Mouse (Mus musculus) CH12F3 (cell line): Measurements from ENCODE around the gene Pitpnm3.

Experiments
- in situ Hi-C: fragments of 300-500 bp; cut with MboI; formaldehyde crosslinking; loops from 2 replicates; pipeline ENCODE4 v1.14.3; 2020; ENCODE audit warnings: low sequenced_read_pairs

Pitpnm3 gene

DNA sequence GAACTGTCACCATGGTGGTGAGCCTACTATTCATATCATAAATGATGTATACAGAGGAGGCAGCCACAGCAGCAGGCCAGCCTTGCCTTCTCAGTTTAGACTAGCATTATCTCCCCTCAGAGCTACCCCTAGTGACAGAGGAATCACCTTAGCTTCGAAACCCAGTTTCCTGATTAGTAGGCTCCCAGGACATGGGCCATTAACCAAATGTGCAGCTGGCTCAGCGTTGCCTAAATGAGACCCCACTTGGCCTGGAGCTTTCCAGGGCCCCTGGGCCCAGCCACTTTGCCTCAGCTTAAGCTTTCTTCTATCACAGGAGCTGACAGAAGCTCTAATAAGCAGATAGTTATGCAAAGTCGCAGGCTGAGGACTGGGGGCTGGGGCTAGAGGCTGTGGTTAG lies 39.6 kb downstream of the Pitpnm3 start:
- in situ Hi-C loops, result no loop called here

DNA sequence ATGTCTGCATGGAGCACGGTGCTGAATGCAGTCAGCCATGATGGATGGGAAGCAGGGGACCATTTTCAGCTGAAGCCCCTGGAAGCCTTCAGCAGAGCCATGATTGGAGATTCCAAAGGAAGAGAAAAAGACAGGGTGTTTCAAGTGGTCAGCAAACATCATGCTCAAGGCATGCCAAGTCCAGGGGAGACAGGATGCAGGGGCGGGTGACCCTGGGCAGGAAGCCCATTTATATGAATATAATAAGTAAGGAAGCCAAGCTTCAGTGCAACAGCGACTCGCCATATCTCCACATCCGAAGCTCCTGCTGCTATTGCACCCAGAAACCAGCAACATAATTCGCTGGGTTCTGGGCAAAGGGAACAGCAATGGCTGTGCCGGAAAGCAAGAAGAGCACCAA lies 41.1 kb downstream of the Pitpnm3 start:
- in situ Hi-C loops, result no loop called here

DNA sequence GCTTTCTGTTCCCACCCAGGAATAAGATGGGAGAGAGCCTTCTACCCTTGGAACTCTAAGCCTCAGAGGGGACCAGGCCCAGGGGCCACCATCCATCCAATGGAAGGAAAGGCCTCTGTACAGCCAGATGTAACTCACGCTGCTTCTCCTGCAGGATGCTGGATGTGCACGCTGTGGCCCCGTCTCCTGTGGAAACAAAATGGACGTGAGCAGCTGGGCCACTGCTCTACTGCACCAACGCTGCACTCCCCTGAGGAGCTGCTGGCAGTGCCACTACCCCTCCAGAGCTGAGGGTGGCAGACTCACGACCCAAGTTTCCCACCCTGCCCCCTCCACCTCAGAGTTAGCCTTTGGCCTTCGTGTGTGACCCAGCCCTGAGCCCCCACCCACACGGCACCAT lies 43.2 kb downstream of the Pitpnm3 start:
- in situ Hi-C loops, result no loop called here

DNA sequence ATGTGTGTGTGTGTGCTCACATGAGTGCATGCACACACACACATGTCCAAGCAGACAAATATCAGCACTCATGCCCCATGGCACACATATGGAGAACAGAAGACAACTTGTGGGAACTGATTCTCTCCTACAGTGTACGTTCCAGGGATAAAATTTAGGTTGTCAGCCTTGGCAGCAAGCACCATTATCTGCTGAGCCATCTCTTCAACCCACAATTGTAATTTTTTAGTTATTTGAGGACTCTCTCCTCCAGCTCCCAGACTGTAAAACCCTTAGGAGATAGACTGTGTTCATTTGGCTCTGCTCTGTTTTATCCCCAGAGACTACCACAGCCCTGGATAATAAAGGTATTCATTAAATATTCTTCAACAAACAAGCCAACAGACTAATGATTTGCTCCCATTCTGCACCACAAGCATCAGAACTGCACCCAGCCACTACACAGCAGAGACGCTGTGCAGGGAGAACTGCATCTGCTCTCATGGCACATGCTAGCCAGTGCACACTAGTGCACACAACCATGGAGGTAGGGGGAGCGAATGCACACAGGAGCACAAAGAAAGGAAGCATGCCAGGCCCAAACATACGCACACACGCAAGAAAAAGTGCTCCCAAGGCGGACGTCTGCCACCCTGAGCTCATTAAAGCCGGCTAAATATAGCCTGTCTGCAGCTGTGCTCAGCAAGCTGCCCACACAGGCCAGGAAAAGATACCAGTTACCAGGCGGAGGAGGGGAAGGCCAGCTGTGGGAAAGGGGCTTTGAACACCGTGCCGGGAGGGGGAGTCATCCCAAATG lies 49.1 kb downstream of the Pitpnm3 start:
- in situ Hi-C loops, result no loop called here

DNA sequence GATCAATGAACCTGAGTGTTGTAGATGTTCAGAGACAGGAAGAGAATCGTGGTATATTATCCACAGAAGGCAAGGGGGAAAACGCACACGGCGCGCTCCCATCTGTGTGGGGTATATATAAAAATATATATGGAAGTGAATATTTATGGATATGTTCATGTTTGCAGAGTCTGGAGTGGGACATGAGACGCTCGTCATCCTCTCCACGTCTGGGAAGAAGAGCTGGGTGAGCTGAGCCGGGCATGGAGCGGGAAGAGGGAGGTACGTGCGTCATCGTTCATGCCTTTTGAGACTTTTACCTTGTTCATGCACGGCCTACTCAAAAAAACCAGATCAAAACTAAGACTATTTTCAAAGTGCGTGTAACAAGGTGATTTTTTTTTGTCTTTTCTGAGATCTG lies 51.2 kb downstream of the Pitpnm3 start:
- in situ Hi-C loops, result no loop called here

DNA sequence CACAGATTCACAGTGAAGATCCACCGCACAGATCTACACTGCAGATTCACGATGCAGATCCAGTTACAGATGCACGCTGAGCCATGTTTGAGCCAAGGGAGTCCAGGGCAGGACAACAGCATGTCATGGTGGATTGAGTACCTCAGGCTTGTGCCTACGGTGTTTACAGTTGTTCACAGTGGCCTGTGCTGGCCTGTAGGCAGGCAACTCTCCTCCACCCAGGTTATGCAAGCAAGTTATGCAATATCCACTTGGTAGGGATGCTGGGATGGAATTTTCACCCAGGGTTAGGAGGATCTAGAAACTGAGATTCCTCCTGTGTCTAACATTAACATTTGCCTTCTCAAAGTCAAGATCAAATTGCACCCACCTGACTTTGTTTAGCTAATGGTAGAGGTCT lies 53.0 kb downstream of the Pitpnm3 start:
- in situ Hi-C loops, result no loop called here

DNA sequence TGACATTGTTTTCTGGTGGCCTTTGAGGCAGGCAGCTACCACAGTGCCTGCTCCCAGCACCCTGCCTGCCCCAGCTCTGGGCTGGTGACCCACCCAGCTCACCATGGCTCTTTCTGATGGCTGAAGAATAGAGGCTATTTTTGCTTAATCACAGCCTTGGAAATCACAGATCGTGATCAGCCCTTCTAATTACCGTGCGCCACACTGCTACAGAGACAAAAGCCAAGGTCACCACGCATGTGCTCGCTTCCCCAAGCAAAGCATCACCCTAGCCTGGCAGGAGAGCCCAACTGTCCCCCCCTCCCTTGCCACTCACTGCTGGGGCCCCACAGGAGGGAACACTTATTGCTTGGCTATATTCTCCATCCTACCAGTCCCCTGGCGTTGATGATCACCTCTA lies 55.1 kb downstream of the Pitpnm3 start:
- in situ Hi-C loops, result no loop called here

DNA sequence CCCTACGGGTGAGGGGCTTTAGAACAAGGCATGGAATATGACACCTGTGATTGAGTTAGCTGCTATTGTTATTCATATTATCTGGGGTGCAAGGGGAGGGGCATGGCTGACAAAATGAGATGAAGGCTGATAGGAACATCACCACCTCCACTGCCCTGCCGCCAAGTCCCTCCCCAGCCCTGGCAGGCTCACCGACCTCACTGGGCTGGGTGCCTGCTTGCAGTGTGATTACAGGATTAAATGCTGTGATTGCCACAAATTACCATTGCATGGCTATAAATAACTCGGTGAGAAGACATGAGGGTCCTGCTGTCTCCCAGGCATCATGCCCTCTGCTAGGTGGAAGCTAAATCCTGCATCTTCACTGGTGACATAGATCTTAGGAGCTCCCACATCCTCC lies 56.9 kb downstream of the Pitpnm3 start:
- in situ Hi-C loops, result no loop called here

DNA sequence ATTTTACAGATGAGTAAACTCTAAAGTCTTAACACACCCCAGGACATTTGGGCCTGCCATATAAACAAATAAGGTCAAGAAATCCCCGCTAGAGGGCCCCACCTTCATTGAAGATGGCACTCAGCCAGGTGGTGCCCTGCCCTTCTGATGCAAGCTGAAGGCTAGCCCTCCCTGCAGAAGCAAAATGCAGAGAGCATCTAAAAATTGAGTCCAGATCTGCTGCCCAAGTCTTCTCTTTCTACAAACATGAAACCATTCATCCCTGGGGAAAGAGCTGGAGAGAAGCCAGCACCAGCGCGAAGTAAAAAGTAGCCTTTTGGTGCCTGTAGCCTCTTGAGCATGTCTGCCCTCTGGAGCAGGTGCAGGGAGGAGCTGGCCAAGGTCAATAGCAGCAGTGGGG lies 57.5 kb downstream of the Pitpnm3 start:
- in situ Hi-C loops, result no loop called here

DNA sequence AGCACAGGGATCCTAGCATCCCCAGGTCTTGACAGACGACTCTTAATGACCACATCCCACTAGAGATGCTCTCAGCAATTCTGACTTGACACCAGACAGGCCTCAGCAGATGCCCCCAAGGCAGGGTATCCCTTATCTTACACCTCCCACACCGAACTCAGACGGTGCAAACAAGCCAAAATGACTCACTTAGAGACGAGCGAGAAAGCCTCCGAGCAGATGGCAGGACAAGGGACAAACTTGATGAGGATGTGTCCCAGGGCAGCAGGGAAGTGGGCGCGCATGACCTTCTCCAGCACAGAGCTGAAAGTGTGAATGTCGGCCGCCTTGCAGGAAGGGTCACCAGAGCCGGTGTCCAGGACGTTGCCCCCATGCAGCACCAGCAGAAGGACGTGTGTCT lies 61.3 kb downstream of the Pitpnm3 start:
- in situ Hi-C loops, result loop anchor here (25.0 kb wide), 1 partner anchor 463 kb away; no protein-coding TSS in a partner anchor

DNA sequence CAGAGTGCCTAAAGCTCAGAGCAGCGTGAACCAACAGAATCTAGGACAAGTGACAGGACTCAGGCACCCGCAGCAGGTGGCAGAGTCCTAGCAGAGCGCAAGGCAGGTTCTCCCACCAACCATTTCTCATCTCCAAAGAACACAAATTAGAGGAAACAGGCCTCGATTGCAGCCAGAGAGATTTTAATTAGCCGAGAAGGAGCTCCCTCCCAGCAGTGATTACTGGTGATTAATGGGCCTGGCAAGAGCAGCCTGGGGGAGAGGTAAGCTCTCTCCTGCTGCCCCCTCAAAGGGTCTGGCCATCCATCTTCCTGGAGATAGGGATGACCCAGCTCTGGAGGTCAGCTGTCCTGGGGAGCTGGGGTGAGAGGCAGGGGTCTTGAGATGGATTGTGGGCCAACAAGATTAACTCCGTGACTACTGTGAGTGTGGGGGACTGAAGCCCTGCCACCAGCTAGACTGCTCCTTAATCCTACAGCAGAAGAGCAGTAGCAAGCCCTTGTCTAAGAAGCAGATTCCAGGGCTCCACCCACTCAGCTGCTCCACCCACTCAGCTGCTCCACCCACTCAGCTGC lies 63.2 kb downstream of the Pitpnm3 start:
- in situ Hi-C loops, result loop anchor here (25.0 kb wide), 1 partner anchor 465 kb away; no protein-coding TSS in a partner anchor

DNA sequence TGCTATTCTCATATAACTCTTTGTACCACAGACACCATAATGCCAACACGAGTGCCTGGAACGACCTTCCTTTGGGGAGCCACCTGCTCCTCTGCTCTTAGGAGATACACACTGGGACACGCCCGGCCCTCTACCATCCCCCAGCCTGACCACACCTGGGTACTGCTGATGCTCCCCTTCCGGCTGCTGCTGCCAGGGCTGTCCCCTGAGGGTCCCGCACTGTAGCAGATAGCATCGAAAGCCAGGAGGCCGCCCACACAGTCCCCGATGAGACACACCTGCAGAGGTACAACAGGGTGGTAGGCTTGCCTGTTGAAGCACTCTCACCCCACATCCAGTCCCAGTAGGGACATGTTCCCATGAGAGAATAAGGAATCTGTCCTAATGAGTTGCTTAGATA lies 64.8 kb downstream of the Pitpnm3 start:
- in situ Hi-C loops, result loop anchor here (25.0 kb wide), 1 partner anchor 467 kb away; no protein-coding TSS in a partner anchor

DNA sequence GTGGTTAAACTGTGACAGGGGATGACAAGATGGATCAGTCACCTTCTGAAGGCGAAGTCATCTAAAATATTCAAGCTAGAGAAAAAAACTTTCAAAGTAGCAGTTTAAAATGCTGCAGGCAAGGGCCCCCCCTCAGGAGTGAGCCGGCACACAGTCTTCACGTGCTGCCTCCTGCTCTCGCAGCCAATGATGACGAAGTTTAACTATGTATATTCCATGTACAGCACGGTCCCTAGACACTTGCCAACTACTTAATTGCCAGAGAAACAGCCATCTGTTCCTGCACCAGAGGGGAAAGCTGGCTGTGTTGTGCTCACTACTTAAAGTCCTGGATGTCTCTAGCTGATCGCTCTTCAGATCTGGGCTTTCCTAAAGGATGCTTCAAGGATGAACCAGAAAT lies 67.6 kb downstream of the Pitpnm3 start:
- in situ Hi-C loops, result loop anchor here (25.0 kb wide), 1 partner anchor 469 kb away; no protein-coding TSS in a partner anchor

DNA sequence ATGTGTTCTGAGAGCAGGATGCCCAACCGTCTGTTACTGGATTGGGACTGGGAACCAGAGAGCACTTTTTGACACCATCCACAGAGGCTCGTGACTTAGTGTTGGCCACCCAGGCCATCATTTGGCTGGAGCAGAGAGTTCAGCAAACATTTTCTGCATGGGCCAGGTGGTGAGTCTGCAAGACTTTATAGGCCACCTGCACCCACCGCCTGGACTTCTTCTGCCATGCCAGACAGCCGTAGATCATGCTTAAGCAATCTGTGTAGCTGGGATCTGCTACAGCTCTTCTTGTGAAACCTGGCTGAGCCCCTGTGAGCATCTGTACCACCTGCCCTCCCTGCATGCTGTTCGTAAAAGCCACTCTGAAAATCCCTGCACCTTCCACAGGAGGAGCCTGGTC lies 68.3 kb downstream of the Pitpnm3 start:
- in situ Hi-C loops, result loop anchor here (25.0 kb wide), 1 partner anchor 470 kb away; no protein-coding TSS in a partner anchor

DNA sequence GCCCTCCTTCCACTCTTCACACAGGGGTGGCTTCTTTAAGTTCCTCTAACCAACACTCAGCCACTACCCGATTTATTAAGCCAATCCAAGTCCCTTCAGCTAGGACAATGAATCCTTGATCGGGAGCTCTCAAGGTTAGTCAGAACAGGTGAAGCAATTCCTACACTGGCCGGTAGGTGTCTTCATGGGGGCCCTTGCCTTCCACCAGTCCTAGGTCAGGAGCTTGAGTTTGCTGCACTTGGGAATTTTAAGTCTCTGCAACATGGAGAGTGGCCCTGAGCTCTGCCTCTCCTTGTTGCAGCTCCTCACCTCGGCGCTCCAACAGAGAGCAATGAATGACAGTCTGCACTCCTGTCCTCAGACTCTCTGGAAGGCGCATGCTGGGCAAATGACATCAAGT lies 69.2 kb downstream of the Pitpnm3 start:
- in situ Hi-C loops, result loop anchor here (25.0 kb wide), 1 partner anchor 471 kb away; no protein-coding TSS in a partner anchor

DNA sequence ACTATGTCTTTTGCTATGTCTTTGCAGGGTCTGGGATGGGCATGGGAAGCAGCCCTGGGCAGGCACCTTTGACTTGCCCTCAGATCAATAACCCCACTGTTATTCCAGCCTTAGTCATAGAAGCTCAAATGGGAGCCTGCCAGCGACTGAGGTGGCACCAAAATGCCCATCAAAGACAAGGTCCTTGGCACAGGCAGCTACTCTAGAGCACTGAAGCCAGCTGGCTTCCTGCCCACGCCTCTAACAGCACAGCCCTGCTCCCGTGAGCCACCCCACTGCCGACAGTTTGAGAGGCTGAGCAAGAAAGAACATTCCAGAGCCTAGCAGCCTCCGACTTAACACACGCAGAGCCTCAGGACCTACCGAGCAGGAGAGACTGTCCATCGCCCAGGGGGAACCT lies 70.5 kb downstream of the Pitpnm3 start:
- in situ Hi-C loops, result loop anchor here (25.0 kb wide), 1 partner anchor 472 kb away; no protein-coding TSS in a partner anchor

DNA sequence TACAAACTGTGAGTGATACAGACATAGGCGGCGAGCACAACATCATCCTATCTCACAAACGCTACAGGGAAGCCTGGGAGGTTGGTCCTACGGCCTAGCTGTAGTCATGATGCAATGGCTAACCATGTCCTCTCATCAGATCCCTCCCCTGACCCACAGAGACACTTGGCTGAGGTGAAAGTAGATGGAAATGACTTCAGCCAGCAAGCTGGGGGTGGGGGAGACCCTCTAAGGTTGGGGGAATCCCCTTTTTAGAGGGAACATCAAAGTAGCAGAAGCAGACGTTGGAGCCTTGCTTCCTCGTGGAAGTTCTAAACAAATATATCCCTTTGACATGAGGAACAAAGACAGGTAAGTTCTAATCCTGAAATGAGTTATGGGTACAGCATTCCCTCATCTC lies 71.2 kb downstream of the Pitpnm3 start:
- in situ Hi-C loops, result loop anchor here (25.0 kb wide), 1 partner anchor 473 kb away; no protein-coding TSS in a partner anchor

DNA sequence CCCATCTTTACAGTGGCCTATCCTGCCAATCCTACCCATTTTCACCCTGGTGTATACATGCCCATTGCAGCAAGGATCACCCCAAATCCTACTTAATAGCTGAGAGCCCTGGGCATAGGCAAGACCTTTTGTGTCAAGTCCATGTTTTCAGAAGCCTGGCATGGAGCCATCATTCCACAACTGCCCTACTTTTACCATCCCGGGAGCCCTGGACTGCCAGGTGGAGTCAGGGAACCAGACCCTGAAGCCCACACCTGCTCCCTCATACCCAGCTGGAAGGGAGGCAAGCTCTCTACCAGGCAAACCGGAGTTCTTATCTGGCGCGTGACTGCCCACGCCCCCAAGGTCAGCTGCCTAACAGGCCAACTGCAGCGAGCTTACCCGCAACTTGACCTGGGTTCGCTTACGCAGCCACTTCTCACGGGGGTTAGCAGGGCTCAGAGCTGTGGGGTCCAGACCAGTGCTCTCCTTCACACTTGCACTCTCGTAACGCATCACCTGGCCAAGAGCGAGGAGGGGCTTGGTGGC lies 74.4 kb downstream of the Pitpnm3 start:
- in situ Hi-C loops, result loop anchor here (25.0 kb wide), 1 partner anchor 476 kb away; no protein-coding TSS in a partner anchor

DNA sequence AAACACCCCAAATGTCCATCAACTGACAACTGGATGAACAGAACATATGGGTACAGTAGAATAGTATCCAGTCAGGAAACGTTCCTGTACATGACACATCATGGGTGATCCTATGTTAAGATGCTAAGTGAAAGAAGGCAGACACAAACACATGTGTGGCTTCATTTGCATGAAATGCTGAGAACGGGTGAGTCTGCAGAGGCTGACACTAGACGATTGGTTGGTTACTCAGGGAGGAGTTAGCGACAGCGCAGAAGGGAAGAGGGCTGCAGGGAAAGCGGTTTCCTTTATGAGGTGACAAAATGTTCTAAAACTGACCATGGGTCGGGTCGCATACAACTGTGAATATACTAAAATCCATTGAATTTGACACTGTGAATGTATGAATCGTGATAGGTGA lies 75.2 kb downstream of the Pitpnm3 start:
- in situ Hi-C loops, result loop anchor here (25.0 kb wide), 1 partner anchor 477 kb away; no protein-coding TSS in a partner anchor

DNA sequence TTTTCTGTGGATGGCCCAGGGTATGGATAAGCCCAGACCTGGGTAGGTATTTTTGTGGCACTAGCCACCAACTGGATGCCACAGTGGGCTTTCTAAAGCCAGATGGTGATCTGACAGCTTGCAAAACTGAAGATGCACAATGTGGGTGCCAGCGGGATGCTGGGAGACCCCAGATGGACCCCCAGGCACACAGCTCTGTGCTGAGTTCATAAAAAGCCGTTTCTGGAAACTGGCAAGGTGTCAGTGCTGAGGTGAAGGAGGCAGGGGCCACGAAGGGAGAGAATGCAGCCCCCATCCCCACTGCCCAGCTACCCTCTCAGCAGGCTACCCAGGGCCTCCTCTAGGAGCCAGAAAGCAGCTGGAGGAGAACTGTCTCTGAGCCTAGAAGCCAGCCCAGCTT lies 78.4 kb downstream of the Pitpnm3 start:
- in situ Hi-C loops, result loop anchor here (25.0 kb wide), 1 partner anchor 480 kb away; no protein-coding TSS in a partner anchor

DNA sequence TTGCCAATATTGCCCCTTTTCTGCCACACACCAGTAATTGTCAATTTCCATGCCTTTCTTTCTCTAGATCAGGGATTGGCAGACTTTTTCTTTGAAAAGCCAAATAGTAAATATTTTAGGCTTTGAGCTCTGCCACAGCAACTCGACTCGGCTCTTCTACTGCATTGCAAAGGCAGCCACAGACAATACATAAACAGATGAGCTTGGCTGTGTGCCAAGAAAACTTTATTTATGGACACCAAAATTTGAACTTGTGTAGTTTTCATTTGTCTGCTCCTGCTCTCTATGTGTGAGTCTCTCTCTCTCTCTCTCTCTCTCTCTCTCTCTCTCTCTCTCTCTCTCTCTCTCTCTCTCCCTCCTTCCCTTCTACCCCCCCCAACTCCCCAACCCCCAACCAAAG lies 80.4 kb downstream of the Pitpnm3 start:
- in situ Hi-C loops, result loop anchor here (25.0 kb wide), 1 partner anchor 482 kb away; no protein-coding TSS in a partner anchor

DNA sequence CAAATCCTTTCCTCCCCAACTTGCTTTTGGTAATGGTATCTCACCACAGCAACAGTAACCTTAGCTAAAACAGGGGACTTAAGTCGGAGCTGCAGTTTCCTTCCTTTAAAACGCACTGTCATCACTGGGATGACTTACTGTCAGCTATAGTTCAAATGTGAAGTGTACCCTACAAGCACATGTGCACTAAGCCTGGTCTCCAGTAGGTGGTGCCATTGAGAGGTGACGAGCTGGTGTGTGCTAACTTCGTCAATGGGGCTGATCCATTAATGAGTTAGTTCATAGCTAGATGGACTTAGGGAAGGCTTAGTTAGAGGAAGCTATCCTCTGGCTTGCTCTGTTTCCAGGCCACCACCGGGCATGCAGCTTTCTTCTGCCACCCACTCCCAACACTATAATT lies 82.9 kb downstream of the Pitpnm3 start:
- in situ Hi-C loops, result loop anchor here (25.0 kb wide), 1 partner anchor 485 kb away; no protein-coding TSS in a partner anchor
